Mouse (Mus musculus): Measurements from ENCODE around the gene Crat. TPM values are rescaled to one million over a fixed set of nuclear protein-coding genes. Genes with fewer than 3 reads are reported as not detected.
A peak's percentile ranks its signal among the peaks of the same experiment; 100 is the strongest.

The Crat gene
- polyA plus RNA-seq, 1 experiment from 2014 or later, result 28.0 TPM

GRCm38 (mm10) chr2:30363773-30364650, 51.6 kb downstream of the Crat start, which contains the start of gene Miga2:
Miga2 (plus strand) TSS chr2:30364233.
- ATAC-seq (ENCODE audit: insufficient read depth), result peak; percentile 98
- peak within 1 kb of the TSS; percentile 96 for H3K4me2 ChIP-seq
- WGBS, result under 1% methylated on average over 54 of the region's 54 CpGs
- peaks cover 21% of the 10 kb centered on the region for H3K36me3 ChIP-seq (ENCODE audit: insufficient read depth)
- H3K9ac ChIP-seq, result peak within 1 kb of the TSS; percentile 76
- no peaks in the 10 kb centered on the region for H3K9me3 ChIP-seq (ENCODE audit: low read depth, low read length)
- peak; percentile 100 for DNase-seq
- peak within 1 kb of the TSS; percentile 94 for H3K4me3 ChIP-seq (ENCODE audit: low read depth, low read length)
- peak within 1 kb of the TSS; percentile 54; the same call in 1 of the 2 replicates for H3K27ac ChIP-seq (ENCODE audit: low read depth)
- H3K4me1 ChIP-seq (ENCODE audit: insufficient read depth), result peaks cover 7% of the 10 kb centered on the region; the same call in 1 of the 2 replicates
- TF ChIP-seq CTCF (IDR thresholded peaks at IDR 0.05; ENCODE audit: low read depth), result no peak
- H3K27me3 ChIP-seq (ENCODE audit: insufficient read depth, low read length), result no peaks in the 10 kb centered on the region

DNA sequence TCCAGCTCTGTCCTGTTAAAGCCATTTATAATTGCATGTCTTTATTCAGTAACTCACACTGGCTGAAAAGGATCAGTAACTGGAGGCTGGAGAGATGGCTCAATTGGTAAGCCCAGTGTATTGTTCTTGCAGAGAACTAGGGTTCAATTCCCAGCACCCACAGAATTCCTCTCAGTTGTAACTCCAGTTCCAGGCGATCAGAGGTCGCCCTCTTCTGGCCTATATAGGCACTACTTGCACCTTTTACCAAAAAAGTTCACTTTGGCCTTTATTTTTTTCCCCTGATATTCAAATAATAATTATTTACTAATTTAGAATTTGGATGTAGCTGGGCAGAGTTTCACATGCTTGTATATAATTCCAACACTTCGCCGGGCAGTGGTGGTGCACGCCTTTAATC, 52.7 kb downstream of the Crat start:
- Histone ChIP-seq H3K4me1 (ENCODE audit: insufficient read depth) (peaks cover 12% of the 10 kb centered on the region; the same call in 1 of the 2 replicates), H3K36me3 (ENCODE audit: insufficient read depth) (peaks cover 9% of the 10 kb centered on the region), H3K4me2 (no peak overlapping the region), H3K9ac (no peak overlapping the region), H3K4me3 (ENCODE audit: low read depth, low read length) (no peak overlapping the region), H3K27ac (ENCODE audit: low read depth) (no peak overlapping the region), H3K9me3 (ENCODE audit: low read depth, low read length) (no peaks in the 10 kb centered on the region), H3K27me3 (ENCODE audit: insufficient read depth, low read length) (no peaks in the 10 kb centered on the region)
- TF ChIP-seq CTCF (IDR thresholded peaks at IDR 0.05; ENCODE audit: low read depth), result peak; percentile 51
- WGBS, result 73% methylated on average over 5 of the region's 5 CpGs
- no peak for ATAC-seq (ENCODE audit: insufficient read depth)
- DNase-seq, result peak; percentile 12

- TF ChIP-seq CTCF (IDR thresholded peaks at IDR 0.05; ENCODE audit: low read depth), result no peak
- Histone ChIP-seq H3K4me2 (no peak overlapping the region), H3K27me3 (ENCODE audit: insufficient read depth, low read length) (no peaks in the 10 kb centered on the region), H3K4me1 (ENCODE audit: insufficient read depth) (peaks cover 12% of the 10 kb centered on the region; the same call in 1 of the 2 replicates), H3K36me3 (ENCODE audit: insufficient read depth) (no peaks in the 10 kb centered on the region), H3K9ac (no peak overlapping the region), H3K27ac (ENCODE audit: low read depth) (no peak overlapping the region), H3K9me3 (ENCODE audit: low read depth, low read length) (no peaks in the 10 kb centered on the region), H3K4me3 (ENCODE audit: low read depth, low read length) (no peak overlapping the region)
- 59% methylated on average over 10 of the region's 10 CpGs for WGBS
- DNase-seq, result no peak
- no peak for ATAC-seq (ENCODE audit: insufficient read depth)
Observed at GRCm38 (mm10) chr2:30360626-30361025, 55.0 kb downstream of the Crat start.

GRCm38 (mm10) chr2:30358533-30359531, 56.8 kb downstream of the Crat start, which contains the start of gene Sh3glb2:
Sh3glb2 (minus strand) TSS chr2:30359337.
- Histone ChIP-seq H3K9ac (peak within 1 kb of the TSS; percentile 72), H3K4me1 (ENCODE audit: insufficient read depth) (peaks cover 5% of the 10 kb centered on the region; the same call in 1 of the 2 replicates), H3K4me3 (ENCODE audit: low read depth, low read length) (peak within 1 kb of the TSS; percentile 80), H3K9me3 (ENCODE audit: low read depth, low read length) (no peaks in the 10 kb centered on the region), H3K36me3 (ENCODE audit: insufficient read depth) (peaks cover 13% of the 10 kb centered on the region; the same call in 1 of the 2 replicates), H3K4me2 (peak within 1 kb of the TSS; percentile 94), H3K27me3 (ENCODE audit: insufficient read depth, low read length) (no peaks in the 10 kb centered on the region), H3K27ac (ENCODE audit: low read depth) (peak within 1 kb of the TSS; percentile 73; the same call in 1 of the 2 replicates)
- DNase-seq, result peak; percentile 95
- peak; percentile 68 for ATAC-seq (ENCODE audit: insufficient read depth)
- 2% methylated on average over 72 of the region's 73 CpGs for WGBS
- TF ChIP-seq CTCF (IDR thresholded peaks at IDR 0.05; ENCODE audit: low read depth), result 0 out of 2 replicates have a peak, but pooled peaks have one; percentile 33

DNA sequence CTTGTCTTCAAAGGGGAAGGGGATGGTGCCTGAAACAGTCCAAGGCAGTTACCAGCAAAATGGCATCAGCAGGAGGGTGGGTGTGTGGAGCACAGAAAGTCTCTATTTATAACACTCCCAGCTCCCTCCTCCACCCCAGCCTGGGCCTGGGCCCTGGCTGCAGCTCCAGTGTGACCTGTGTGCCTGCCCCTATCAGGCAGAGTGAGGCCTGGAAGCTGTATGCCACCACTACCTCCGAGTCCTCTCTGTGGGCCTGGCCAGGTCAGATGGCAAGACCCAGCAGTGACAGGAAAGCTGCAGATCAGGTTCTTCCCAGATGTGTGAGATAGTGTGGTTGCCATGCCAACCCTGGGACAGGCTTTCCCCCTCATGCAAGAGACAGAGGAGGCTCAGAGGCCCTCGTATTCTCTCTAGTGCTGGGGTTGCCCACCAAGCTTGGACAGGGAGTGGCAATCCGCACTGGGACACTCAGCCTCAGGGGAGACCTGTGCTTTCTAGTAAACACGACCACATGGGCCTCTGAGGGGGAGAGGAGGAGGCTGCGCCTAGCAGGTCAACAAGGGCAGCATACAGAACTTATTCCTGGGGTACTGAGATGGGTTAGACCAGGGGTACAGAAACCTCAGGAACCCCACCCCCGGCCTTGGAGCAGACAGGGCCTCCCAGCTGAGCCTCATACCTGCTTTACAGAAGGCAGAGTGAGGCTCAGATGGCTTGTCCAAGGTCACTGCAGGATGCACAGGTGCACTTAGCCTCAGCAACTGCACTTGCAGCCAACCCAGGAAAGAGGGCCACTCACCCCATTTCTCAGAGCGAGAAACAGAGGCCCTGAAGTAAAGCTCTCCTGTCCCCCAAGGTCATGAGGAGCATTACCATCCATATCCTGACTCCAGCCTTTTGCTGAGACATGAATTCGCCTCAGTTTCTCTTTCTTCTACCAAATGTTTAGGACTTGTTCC, 57.8 kb downstream of the Crat start:
- DNase-seq, result peak; percentile 19
- Histone ChIP-seq H3K27ac (ENCODE audit: low read depth) (0 out of 2 replicates have a peak overlapping the region, but pooled peaks have one; percentile 2), H3K27me3 (ENCODE audit: insufficient read depth, low read length) (no peaks in the 10 kb centered on the region), H3K4me2 (peak overlapping the region; percentile 94), H3K9me3 (ENCODE audit: low read depth, low read length) (no peaks in the 10 kb centered on the region), H3K9ac (peak overlapping the region; percentile 72), H3K36me3 (ENCODE audit: insufficient read depth) (peaks cover 23% of the 10 kb centered on the region; the same call in 1 of the 2 replicates), H3K4me3 (ENCODE audit: low read depth, low read length) (peak overlapping the region; percentile 80), H3K4me1 (ENCODE audit: insufficient read depth) (peaks cover 5% of the 10 kb centered on the region; the same call in 1 of the 2 replicates)
- no peak for ATAC-seq (ENCODE audit: insufficient read depth)
- WGBS, result 41% methylated on average over 8 of the region's 8 CpGs
- no peak for TF ChIP-seq CTCF (IDR thresholded peaks at IDR 0.05; ENCODE audit: low read depth)

Data from lung, embryonic 14.5 days (tissue).